Mouse (Mus musculus) thymus, adult 2 months (tissue): ENCODE measurements around the gene Tmem163.

Experiments
- CTCF ChIP-seq: fragments of 200-500 bp; IDR thresholded peaks from 2 replicates; pipeline ENCODE4 v1.5.1; 2012; ENCODE audit warnings: mild to moderate bottlenecking, control low read depth, low read length, moderate library complexity, borderline replicate concordance; ENCODE audit not compliant: control insufficient read depth, poor library complexity, insufficient read depth; ENCODE audit errors: extremely low read depth
- POLR2A ChIP-seq: fragments of 200-500 bp; IDR thresholded peaks from 2 replicates; pipeline ENCODE4 v1.6.1; 2012; ENCODE audit warnings: mild to moderate bottlenecking, low read length, control low read depth, moderate library complexity; ENCODE audit not compliant: control insufficient read depth, poor library complexity, insufficient read depth; ENCODE audit errors: extremely low read depth

DNA sequence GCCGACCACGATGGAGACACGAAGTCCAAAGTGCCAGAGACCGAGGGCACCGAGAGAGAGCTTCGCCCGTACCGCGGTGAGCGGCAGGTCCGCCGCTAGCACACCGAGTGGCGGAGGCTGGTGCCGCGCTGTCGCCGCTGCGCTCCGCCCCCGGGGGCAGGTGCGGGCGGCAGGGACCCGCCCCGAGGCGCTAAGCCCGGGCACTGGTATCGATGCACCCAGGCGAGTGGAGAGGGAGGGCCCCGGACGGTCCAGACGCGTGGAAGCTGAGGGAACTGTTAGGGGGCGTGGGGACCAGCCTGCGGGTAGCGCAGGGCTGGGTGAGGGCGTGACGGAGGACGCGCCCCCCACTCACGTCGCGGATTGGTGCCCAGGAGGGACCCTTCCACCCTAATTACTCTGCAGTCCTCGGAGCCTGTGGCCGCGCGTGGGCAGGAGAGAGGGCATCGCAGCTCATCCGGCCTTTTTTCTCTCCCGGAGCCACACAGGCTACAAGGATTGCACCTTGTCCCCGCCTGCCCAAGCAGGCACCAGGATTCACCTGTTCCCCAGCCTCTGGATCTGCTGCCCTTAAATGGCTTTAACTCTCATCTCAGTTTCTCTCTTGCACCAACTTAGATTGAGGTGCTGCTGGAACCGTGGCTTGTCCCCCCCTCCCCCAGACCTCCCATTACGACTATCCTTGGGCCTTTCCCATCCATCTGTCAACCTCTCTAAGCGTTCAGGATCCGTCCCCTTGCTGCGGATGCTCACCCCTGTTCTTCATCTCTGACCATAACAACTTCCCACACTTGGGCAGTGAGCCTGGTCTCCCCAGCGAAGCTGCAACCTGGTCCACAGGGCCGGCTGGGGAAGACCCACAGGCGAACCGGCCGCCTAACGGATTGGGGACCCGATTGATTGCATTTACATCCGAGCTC lies 1.4 kb downstream of the Tmem163 start:
- TF ChIP-seq CTCF (peak; percentile 24; the same call in 1 of the 2 replicates), POLR2A (no peak)
